Mouse (Mus musculus): ENCODE data around the gene Tmem190.
A peak's percentile ranks its signal among the peaks of the same experiment; 100 is the strongest.

DNA sequence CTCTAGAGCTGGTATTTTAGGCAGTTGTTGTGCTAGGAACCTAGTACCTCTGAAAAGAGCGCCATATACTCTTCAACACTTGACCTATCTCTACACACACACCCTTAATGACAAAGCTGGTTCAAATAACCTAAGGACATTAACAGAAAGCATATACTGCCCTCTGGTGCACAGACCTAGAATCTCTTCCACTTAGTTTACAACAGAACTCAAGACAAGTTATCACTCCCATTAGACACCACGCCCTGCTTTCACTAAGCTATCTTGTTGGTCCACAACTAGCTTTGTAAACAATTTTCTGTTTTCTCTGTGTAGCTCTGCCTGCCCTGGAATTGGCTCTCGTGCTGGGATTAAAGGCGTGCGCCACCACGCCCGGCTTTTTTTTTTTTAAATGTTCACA lies 24.0 kb downstream of the Tmem190 start:
- peak; percentile 48; the same call in 1 of the 2 replicates for TF ChIP-seq CTCF (IDR thresholded peaks at IDR 0.05; ENCODE audit: low read depth, low read length)
- no peak for TF ChIP-seq TAL1 (conservative IDR thresholded peaks at IDR 0.05; ENCODE audit: low read depth, low read length)

Measured in G1E (cell line).